Mouse (Mus musculus) CH12.LX (cell line): ENCODE data around the gene Pck1. TPM values are rescaled to one million over a fixed set of nuclear protein-coding genes. Genes with fewer than 3 reads are reported as not detected.

ENCODE experiments used
- DNase-seq: peaks from one replicate; pipeline ENCODE4 v3.0.0-alpha.2; 2013; ENCODE audit errors: extremely low read depth
- H3K27ac ChIP-seq: 2 replicates; pipeline ENCODE4 v1.5.1; 2012; ENCODE audit warnings: low read depth, mild to moderate bottlenecking, control low read depth, moderate library complexity; ENCODE audit not compliant: insufficient read depth
- H3K27me3 ChIP-seq: replicated peaks from 2 replicates; pipeline ENCODE3; 2012; ENCODE audit warnings: inconsistent platforms
- H3K36me3 ChIP-seq, 2 experiments: replicated peaks in 1 of 2; 2 replicates each; pipeline versions ENCODE3 to v1.6.1; 2012; ENCODE audit warnings: inconsistent platforms in 1 of 2, low read length in 1 of 2, mild to moderate bottlenecking in 1 of 2, mixed read lengths in 1 of 2, moderate library complexity in 1 of 2; ENCODE audit not compliant: control insufficient read depth in 1 of 2, insufficient read depth in 1 of 2
- H3K4me1 ChIP-seq, 2 experiments: 2 replicates each; pipeline ENCODE4 v1.6.1; 2012; ENCODE audit warnings: inconsistent platforms in 1 of 2, moderate library complexity in 1 of 2; ENCODE audit not compliant: insufficient read depth in 2 of 2, control insufficient read depth in 1 of 2
- H3K4me2 ChIP-seq: 2 replicates; pipeline ENCODE4 v1.6.1; 2012; ENCODE audit warnings: low read depth, mild to moderate bottlenecking, control low read depth; ENCODE audit not compliant: poor library complexity, insufficient read depth, severe bottlenecking
- H3K4me3 ChIP-seq, 3 experiments: fragments of 150-350 bp in 1 of 3; sonication (generic) in 1 of 3; replicated peaks in 1 of 3; 2 replicates each; pipeline versions ENCODE3 to v1.5.1; 2011 to 2012; ENCODE audit warnings: low read depth in 2 of 3, low read length in 2 of 3, mild to moderate bottlenecking in 2 of 3, moderate library complexity in 2 of 3, control low read depth in 1 of 3, improper control_type of control experiment in 1 of 3, inconsistent platforms in 1 of 3, mixed read lengths in 1 of 3; ENCODE audit not compliant: poor library complexity in 1 of 3
- H3K79me2 ChIP-seq: replicated peaks from 2 replicates; pipeline ENCODE4 v1.6.1; 2012; ENCODE audit warnings: mild to moderate bottlenecking, moderate library complexity; ENCODE audit not compliant: control insufficient read depth, poor library complexity, insufficient read depth, severe bottlenecking; ENCODE audit errors: extremely low read depth
- H3K9ac ChIP-seq: 2 replicates; pipeline ENCODE4 v1.6.1; 2012; ENCODE audit warnings: low read depth, mild to moderate bottlenecking, control low read depth, moderate library complexity; ENCODE audit not compliant: insufficient read depth
- H3K9me3 ChIP-seq: replicated peaks from 2 replicates; pipeline ENCODE3; 2012; ENCODE audit warnings: low read length, inconsistent platforms, mixed read lengths
- CHD1 ChIP-seq: IDR thresholded peaks from 2 replicates; pipeline ENCODE4 v1.6.1; 2012; ENCODE audit warnings: low read depth, low read length, improper control_type of control experiment, inconsistent platforms
- CTCF ChIP-seq, 2 experiments: IDR thresholded peaks in 1 of 2; conservative IDR thresholded peaks in 1 of 2; 2 replicates each; pipeline ENCODE4 v1.5.1; 2011 to 2012; ENCODE audit warnings: low read depth in 2 of 2, low read length in 2 of 2, improper control_type of control experiment in 1 of 2, inconsistent platforms in 1 of 2, mild to moderate bottlenecking in 1 of 2, moderate library complexity in 1 of 2
- E2F4 ChIP-seq: IDR thresholded peaks from 2 replicates; pipeline ENCODE4 v1.6.1; 2011; ENCODE audit warnings: low read depth, low read length, improper control_type of control experiment; ENCODE audit not compliant: insufficient replicate concordance
- EP300 ChIP-seq: IDR thresholded peaks from 2 replicates; pipeline ENCODE4 v1.6.1; 2011; ENCODE audit warnings: low read length, improper control_type of control experiment
- IRF4 ChIP-seq: IDR thresholded peaks from 2 replicates; pipeline ENCODE4 v1.6.1; 2014; ENCODE audit warnings: low read depth, mild to moderate bottlenecking, inconsistent platforms, low read length, improper control_type of control experiment
- KAT2A ChIP-seq: IDR thresholded peaks from 2 replicates; pipeline ENCODE4 v1.6.1; 2012; ENCODE audit warnings: low read length, improper control_type of control experiment, inconsistent platforms; ENCODE audit not compliant: insufficient replicate concordance
- MAFK ChIP-seq: IDR thresholded peaks from 2 replicates; pipeline ENCODE4 v1.6.1; 2011; ENCODE audit warnings: low read length, improper control_type of control experiment; ENCODE audit not compliant: insufficient replicate concordance
- MAX ChIP-seq: IDR thresholded peaks from 2 replicates; pipeline ENCODE4 v1.6.1; 2011; ENCODE audit warnings: low read length, improper control_type of control experiment
- MAZ ChIP-seq: IDR thresholded peaks from 2 replicates; pipeline ENCODE4 v1.6.1; 2012; ENCODE audit warnings: low read depth, mild to moderate bottlenecking, inconsistent platforms, low read length, improper control_type of control experiment, moderate library complexity
- MEF2A ChIP-seq: IDR thresholded peaks from 2 replicates; pipeline ENCODE4 v1.6.1; 2014; ENCODE audit warnings: low read depth, mild to moderate bottlenecking, inconsistent platforms, low read length, improper control_type of control experiment, borderline replicate concordance
- MYC ChIP-seq: IDR thresholded peaks from 2 replicates; pipeline ENCODE4 v1.6.1; 2011; ENCODE audit warnings: low read depth, mild to moderate bottlenecking, improper control_type of control experiment, low read length
- NRF1 ChIP-seq: IDR thresholded peaks from 2 replicates; pipeline ENCODE4 v1.6.1; 2014; ENCODE audit warnings: low read depth, mild to moderate bottlenecking, inconsistent platforms, low read length, improper control_type of control experiment, moderate library complexity
- PAX5 ChIP-seq: IDR thresholded peaks from 2 replicates; pipeline ENCODE4 v1.6.1; 2012; ENCODE audit warnings: low read length, inconsistent platforms, mixed read lengths
- POLR2A ChIP-seq: IDR thresholded peaks from 2 replicates; pipeline ENCODE4 v1.6.1; 2011; ENCODE audit warnings: low read depth, mild to moderate bottlenecking, improper control_type of control experiment, low read length
- POLR2AphosphoS2 ChIP-seq: IDR thresholded peaks from 2 replicates; pipeline ENCODE4 v1.6.1; 2011; ENCODE audit warnings: low read depth, low read length, improper control_type of control experiment
- TBP ChIP-seq: conservative IDR thresholded peaks from 2 replicates; pipeline ENCODE4 v1.6.1; 2011; ENCODE audit warnings: low read depth, low read length, improper control_type of control experiment
- TCF12 ChIP-seq: IDR thresholded peaks from 2 replicates; pipeline ENCODE4 v1.6.1; 2014; ENCODE audit warnings: low read depth, mild to moderate bottlenecking, inconsistent platforms, low read length, improper control_type of control experiment
- USF1 ChIP-seq: IDR thresholded peaks from 2 replicates; pipeline ENCODE4 v1.6.1; 2014; ENCODE audit warnings: low read depth, mild to moderate bottlenecking, inconsistent platforms, low read length, improper control_type of control experiment
- ZKSCAN1 ChIP-seq: IDR thresholded peaks from 2 replicates; pipeline ENCODE4 v1.6.1; 2012; ENCODE audit warnings: low read depth, inconsistent platforms, low read length, improper control_type of control experiment, borderline replicate concordance
- ZNF384 ChIP-seq: IDR thresholded peaks from 2 replicates; pipeline ENCODE4 v1.6.1; 2012; ENCODE audit warnings: low read depth, low read length, improper control_type of control experiment, inconsistent platforms
- dilution Hi-C: fragments of 300-500 bp; cut with MboI; formaldehyde crosslinking; loops from 2 replicates; pipeline ENCODE4 v1.14.3; 2020; ENCODE audit warnings: low sequenced_read_pairs; ENCODE audit not compliant: extremely low pct_unique_long_range_greater_than_20kb, extremely low pct_ligation_motif_present
- in situ Hi-C: fragments of 300-500 bp; cut with MboI; formaldehyde crosslinking; loops from 3 replicates; pipeline ENCODE4 v1.14.3; 2019; ENCODE audit warnings: low sequenced_read_pairs, low pct_ligation_motif_present, low pct_unique_long_range_greater_than_20kb, mixed read lengths
- polyA plus RNA-seq: library from polyadenylated mRNA; unstranded; fragments of >175 nt; gene quantifications from 2 replicates; pipeline ENCODE4 v1.2.1, GENCODE M21; 2012; ENCODE audit warnings: low read depth; ENCODE audit not compliant: insufficient read length
- total RNA-seq, 2 experiments: library from RNA; depleted of rRNA; stranded (reverse); fragments of 300-350 nt in 1 of 2; fragments of >200 nt in 1 of 2; gene quantifications; 2 replicates each; pipeline ENCODE4 v1.2.3; 2012 to 2014

Gene Pck1
- total and polyA plus RNA-seq, 3 experiments: 0.08 to 0.13 (median 0.11) TPM

GRCm38 (mm10) chr2:173194796-173195195 lies 41.9 kb downstream of the Pck1 start:
- dilution Hi-C loops (no loop called here), in situ Hi-C loops (loop anchor here (25.0 kb wide), 1 partner anchor 357 kb away; no protein-coding TSS in a partner anchor)
- no peaks in the 10 kb centered on the region for H3K36me3 ChIP-seq
- H3K27me3 ChIP-seq: peaks cover 40% of the 10 kb centered on the region
- H3K79me2 ChIP-seq: no peaks in the 10 kb centered on the region
- TF ChIP-seq MYC: no peak
- TF ChIP-seq NRF1: no peak
- no peak for TF ChIP-seq IRF4
- no peak overlapping the region for H3K27ac ChIP-seq
- no peaks in the 10 kb centered on the region for H3K4me1 ChIP-seq
- peaks cover 12% of the 10 kb centered on the region for H3K9me3 ChIP-seq
- no peak overlapping the region for H3K4me2 ChIP-seq
- no peak overlapping the region for H3K4me3 ChIP-seq
- H3K9ac ChIP-seq: no peak overlapping the region
- no peak for DNase-seq

- peaks cover 0 to 4% of the 10 kb centered on the region in 2 experiments; a peak in 1 of 4 replicates for H3K4me1 ChIP-seq
- in situ Hi-C loops (no loop called here), dilution Hi-C loops (no loop called here)
- peaks cover 23% of the 10 kb centered on the region for H3K27me3 ChIP-seq
- no peak for DNase-seq
- no peak overlapping the region for H3K4me2 ChIP-seq
- H3K36me3 ChIP-seq: no peaks in the 10 kb centered on the region
- no peak overlapping the region for H3K4me3 ChIP-seq
- no peak overlapping the region for H3K9ac ChIP-seq
- peaks cover 3% of the 10 kb centered on the region for H3K9me3 ChIP-seq
- no peak for TF ChIP-seq USF1
- TF ChIP-seq ZNF384: no peak
- TF ChIP-seq E2F4: no peak
- TF ChIP-seq CHD1: no peak
- TF ChIP-seq CTCF (conservative IDR thresholded peaks at IDR 0.05 in 1 of 2, IDR thresholded peaks at IDR 0.05 in 1 of 2; ENCODE audit: low read depth in 2 of 2, low read length in 2 of 2): no peak
- no peak for TF ChIP-seq PAX5
- no peak for TF ChIP-seq POLR2AphosphoS2
- no peak for TF ChIP-seq EP300
- no peak for TF ChIP-seq TBP
- no peak for TF ChIP-seq ZKSCAN1
- no peak for TF ChIP-seq MEF2A
- no peak for TF ChIP-seq POLR2A
- TF ChIP-seq KAT2A: no peak
- TF ChIP-seq MAX: no peak
- TF ChIP-seq MAZ: no peak
- no peak for TF ChIP-seq MYC
- no peak for TF ChIP-seq TCF12
- TF ChIP-seq MAFK: no peak
- H3K79me2 ChIP-seq: no peaks in the 10 kb centered on the region
- no peak overlapping the region for H3K27ac ChIP-seq
Observed at GRCm38 (mm10) chr2:173202924-173203689, 50.3 kb downstream of the Pck1 start.
